Mouse (Mus musculus) neural tube, embryonic 14.5 days (tissue): Measurements from ENCODE around the gene Vps8. TPM values are rescaled to one million over a fixed set of nuclear protein-coding genes. Genes with fewer than 3 reads are reported as not detected.

Source experiments
- ATAC-seq: fragments of 200-750 bp; cut with Nextera tagmentation; 2 replicates; pipeline ENCODE4 v1.8.0; 2017; ENCODE audit warnings: low read depth, mild to moderate bottlenecking, moderate TSS enrichment, moderate library complexity
- H3K27ac ChIP-seq: fragments of 300-500 bp; sonication (generic); 2 replicates; pipeline ENCODE4 v1.5.1; 2014; ENCODE audit warnings: low read depth, mild to moderate bottlenecking, control low read depth, low read length, moderate library complexity, mixed read lengths
- H3K27me3 ChIP-seq: fragments of 300-500 bp; sonication (generic); 2 replicates; pipeline ENCODE4 v1.6.1; 2014; ENCODE audit warnings: low read length; ENCODE audit not compliant: control insufficient read depth, insufficient read depth
- H3K36me3 ChIP-seq: fragments of 300-500 bp; sonication (generic); 2 replicates; pipeline ENCODE4 v1.6.1; 2014; ENCODE audit warnings: low read length, mixed read lengths; ENCODE audit not compliant: control insufficient read depth, insufficient read depth
- H3K4me1 ChIP-seq: fragments of 300-500 bp; sonication (generic); 2 replicates; pipeline ENCODE4 v1.6.1; 2014; ENCODE audit warnings: low read length; ENCODE audit not compliant: control insufficient read depth, insufficient read depth
- H3K4me2 ChIP-seq: fragments of 300-500 bp; sonication (generic); 2 replicates; pipeline ENCODE4 v1.6.1; 2014; ENCODE audit warnings: mild to moderate bottlenecking, low read depth, low read length, control low read depth
- H3K4me3 ChIP-seq: fragments of 300-500 bp; sonication (generic); 2 replicates; pipeline ENCODE4 v1.5.1; 2014; ENCODE audit warnings: low read depth, low read length, control low read depth, mixed read lengths
- H3K9ac ChIP-seq: fragments of 300-500 bp; sonication (generic); replicated peaks from 2 replicates; pipeline ENCODE4 v1.6.1; 2014; ENCODE audit warnings: low read depth, mild to moderate bottlenecking, control low read depth, low read length, mixed read lengths
- H3K9me3 ChIP-seq: fragments of 300-500 bp; sonication (generic); 2 replicates; pipeline ENCODE4 v1.6.1; 2016; ENCODE audit warnings: low read length; ENCODE audit not compliant: control insufficient read depth
- WGBS: fragments of 180-500 bp; shearing (Covaris S2); extraction: QIAGEN DNeasy Blood & Tissue Kit; methylation state at CpG from one replicate; pipeline ENCODE4 v1.1.7; 2014; 5-methylcytosine and 5-hydroxymethylcytosine counted together
- polyA plus RNA-seq: library from polyadenylated mRNA; unstranded; fragments of >200 nt; fragmentation: Nextera tagmentation; extraction: Ambion mirVana; gene quantifications from 2 replicates; pipeline ENCODE4 v1.2.1, GENCODE M21; 2014

Gene Vps8
- polyA plus RNA-seq, 1 experiment from 2014 or later: 37.9 TPM

DNA sequence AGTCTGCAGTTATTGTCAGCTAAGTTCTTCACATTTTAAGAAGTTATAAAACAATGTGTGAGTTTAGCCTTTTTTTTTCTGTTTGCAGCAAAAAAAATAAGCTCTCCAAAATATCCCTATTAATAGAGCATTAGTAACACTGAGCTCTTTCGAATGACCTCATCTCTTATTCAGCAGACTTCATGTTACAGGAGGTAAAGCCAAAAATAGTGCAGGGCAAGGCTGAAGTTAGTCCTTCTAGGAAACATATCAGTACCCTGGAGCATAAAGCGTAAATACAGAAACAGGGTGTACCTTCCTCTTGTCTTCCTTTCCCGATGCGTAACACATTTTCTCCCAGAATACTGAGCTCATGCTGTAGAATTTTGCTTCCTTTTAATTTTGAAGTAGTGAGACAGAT, 76.1 kb downstream of the Vps8 start:
- no peaks in the 10 kb centered on the region for H3K27me3 ChIP-seq
- no peaks in the 10 kb centered on the region for H3K4me1 ChIP-seq
- no peak overlapping the region for H3K4me2 ChIP-seq
- WGBS: 86% methylated on average over 4 of the region's 4 CpGs
- H3K9ac ChIP-seq: no peak overlapping the region
- no peak overlapping the region for H3K27ac ChIP-seq
- ATAC-seq: no peak
- no peak overlapping the region for H3K4me3 ChIP-seq
- H3K9me3 ChIP-seq: no peaks in the 10 kb centered on the region
- peaks cover 5% of the 10 kb centered on the region; the same call in 1 of the 2 replicates for H3K36me3 ChIP-seq

DNA sequence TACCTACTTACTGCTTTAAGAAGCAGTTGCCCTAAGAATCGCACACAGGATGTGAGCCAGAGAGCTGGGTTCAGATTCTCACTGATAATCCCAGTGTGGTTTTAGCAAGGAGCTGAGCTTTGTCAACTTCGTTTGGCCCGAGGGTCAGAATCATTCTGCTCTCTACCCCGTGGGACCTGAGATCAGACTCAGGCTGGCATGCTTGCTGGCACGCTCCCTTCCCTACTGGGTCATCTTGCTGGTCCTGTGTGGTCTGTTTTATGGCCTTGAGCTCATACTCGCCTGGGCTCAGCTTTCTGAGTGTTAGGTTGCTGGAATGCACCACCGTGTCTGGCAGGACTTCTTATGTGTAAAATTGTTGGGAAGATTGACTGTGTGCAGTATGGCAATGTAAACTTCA, 76.7 kb downstream of the Vps8 start:
- no peak overlapping the region for H3K9ac ChIP-seq
- 73% methylated on average over 7 of the region's 7 CpGs for WGBS
- no peaks in the 10 kb centered on the region for H3K4me1 ChIP-seq
- no peak overlapping the region for H3K4me3 ChIP-seq
- H3K36me3 ChIP-seq: peaks cover 5% of the 10 kb centered on the region; the same call in 1 of the 2 replicates
- H3K9me3 ChIP-seq: no peaks in the 10 kb centered on the region
- no peak overlapping the region for H3K4me2 ChIP-seq
- H3K27me3 ChIP-seq: no peaks in the 10 kb centered on the region
- no peak for ATAC-seq
- no peak overlapping the region for H3K27ac ChIP-seq

DNA sequence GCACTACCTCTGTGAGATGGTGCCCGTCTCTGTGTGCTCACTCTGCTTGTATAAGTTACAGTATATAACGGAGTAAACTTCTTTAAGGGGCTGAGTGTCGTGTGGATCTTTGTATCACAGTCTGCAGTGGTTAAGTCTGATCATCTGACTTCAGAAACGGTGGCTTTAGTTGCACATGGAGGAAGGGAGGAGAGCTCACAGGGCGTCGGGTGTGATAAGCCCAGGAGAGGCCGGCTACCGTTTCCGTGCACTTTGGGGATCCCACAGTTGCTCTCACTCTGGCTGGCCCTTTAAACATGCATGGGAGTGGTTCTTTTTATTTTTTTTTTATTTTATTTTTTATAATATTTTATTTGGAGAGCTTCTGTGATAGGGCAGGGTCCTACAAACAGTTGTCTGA, 95.9 kb downstream of the Vps8 start:
- no peaks in the 10 kb centered on the region; the same call in 1 of the 2 replicates for H3K36me3 ChIP-seq
- H3K4me3 ChIP-seq: no peak overlapping the region
- H3K27ac ChIP-seq: no peak overlapping the region
- no peak overlapping the region for H3K9ac ChIP-seq
- no peaks in the 10 kb centered on the region for H3K4me1 ChIP-seq
- 92% methylated on average over 9 of the region's 9 CpGs for WGBS
- H3K9me3 ChIP-seq: no peaks in the 10 kb centered on the region
- H3K27me3 ChIP-seq: no peaks in the 10 kb centered on the region
- no peak for ATAC-seq
- H3K4me2 ChIP-seq: no peak overlapping the region

DNA sequence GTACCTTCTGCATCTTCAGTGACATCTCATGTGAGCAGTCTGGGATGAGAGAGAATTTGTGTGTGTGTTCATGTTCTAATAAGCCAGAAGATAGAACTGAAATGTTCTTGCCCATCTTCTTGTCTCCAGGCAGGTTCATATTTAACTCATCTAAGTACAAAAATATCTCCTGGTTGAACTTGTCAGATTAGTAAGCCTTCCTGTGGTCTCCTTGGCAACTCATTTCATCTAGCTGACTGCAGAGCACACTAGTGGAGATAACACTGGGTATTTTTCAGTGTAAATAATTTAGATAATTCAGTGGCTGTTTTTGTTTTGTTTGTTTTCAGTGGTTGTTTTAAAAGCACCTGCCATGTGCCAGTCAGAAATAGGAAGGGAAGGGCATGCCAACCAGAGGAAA, 96.9 kb downstream of the Vps8 start:
- Histone ChIP-seq H3K36me3 (no peaks in the 10 kb centered on the region; the same call in 1 of the 2 replicates), H3K27me3 (no peaks in the 10 kb centered on the region), H3K27ac (no peak overlapping the region), H3K9ac (no peak overlapping the region), H3K9me3 (no peaks in the 10 kb centered on the region), H3K4me3 (no peak overlapping the region), H3K4me1 (no peaks in the 10 kb centered on the region), H3K4me2 (no peak overlapping the region)
- ATAC-seq: no peak

DNA sequence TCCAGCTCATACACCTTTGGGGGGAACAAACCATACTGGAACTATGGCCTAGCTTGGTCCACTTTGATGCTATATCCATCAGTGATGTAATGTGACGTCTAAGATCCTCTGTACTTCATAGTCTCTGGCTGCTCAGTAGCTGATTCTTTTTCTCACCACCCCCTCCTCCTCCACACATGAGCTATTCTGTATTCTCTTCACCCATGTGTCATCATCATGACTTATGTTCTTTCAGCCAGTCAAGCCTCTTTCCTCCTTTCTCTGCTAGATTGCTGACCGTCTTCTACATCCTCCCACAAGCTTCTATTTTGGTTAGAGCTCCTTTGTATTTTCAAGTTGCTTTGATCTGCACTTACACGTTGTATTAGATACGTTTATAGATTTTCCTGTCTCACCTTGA, 100.8 kb downstream of the Vps8 start:
- Histone ChIP-seq H3K4me2 (no peak overlapping the region), H3K4me1 (no peaks in the 10 kb centered on the region), H3K27me3 (no peaks in the 10 kb centered on the region), H3K4me3 (no peak overlapping the region), H3K36me3 (no peaks in the 10 kb centered on the region), H3K9ac (no peak overlapping the region), H3K27ac (no peak overlapping the region), H3K9me3 (no peaks in the 10 kb centered on the region)
- WGBS: 84% methylated on average over 4 of the region's 4 CpGs
- ATAC-seq: no peak

DNA sequence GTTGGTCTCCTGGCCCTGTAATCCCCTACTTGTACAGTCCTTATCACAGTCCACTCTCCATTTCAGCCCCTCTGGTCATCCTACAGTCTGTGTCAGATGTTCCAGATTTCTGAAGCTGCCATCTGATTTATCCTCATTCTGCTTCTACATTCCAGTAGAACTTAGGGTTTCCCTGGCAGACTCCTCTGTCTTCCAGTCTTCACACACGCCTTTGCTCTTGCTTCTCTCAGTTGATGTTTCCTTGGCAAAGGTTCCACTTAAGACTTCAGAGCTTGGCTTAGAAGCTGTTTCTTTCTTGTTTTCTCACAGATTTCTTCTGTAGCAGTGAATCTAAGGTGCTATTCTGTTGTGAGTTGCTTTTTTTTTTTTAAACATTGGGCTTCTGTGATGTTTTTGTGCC, 102.5 kb downstream of the Vps8 start:
- H3K36me3 ChIP-seq: no peaks in the 10 kb centered on the region
- no peak overlapping the region for H3K4me2 ChIP-seq
- no peaks in the 10 kb centered on the region for H3K9me3 ChIP-seq
- H3K27me3 ChIP-seq: no peaks in the 10 kb centered on the region
- no peaks in the 10 kb centered on the region for H3K4me1 ChIP-seq
- no peak overlapping the region for H3K4me3 ChIP-seq
- H3K27ac ChIP-seq: no peak overlapping the region
- no peak for ATAC-seq
- WGBS: 96% methylated on average over 1 of the region's 1 CpGs
- H3K9ac ChIP-seq: no peak overlapping the region

DNA sequence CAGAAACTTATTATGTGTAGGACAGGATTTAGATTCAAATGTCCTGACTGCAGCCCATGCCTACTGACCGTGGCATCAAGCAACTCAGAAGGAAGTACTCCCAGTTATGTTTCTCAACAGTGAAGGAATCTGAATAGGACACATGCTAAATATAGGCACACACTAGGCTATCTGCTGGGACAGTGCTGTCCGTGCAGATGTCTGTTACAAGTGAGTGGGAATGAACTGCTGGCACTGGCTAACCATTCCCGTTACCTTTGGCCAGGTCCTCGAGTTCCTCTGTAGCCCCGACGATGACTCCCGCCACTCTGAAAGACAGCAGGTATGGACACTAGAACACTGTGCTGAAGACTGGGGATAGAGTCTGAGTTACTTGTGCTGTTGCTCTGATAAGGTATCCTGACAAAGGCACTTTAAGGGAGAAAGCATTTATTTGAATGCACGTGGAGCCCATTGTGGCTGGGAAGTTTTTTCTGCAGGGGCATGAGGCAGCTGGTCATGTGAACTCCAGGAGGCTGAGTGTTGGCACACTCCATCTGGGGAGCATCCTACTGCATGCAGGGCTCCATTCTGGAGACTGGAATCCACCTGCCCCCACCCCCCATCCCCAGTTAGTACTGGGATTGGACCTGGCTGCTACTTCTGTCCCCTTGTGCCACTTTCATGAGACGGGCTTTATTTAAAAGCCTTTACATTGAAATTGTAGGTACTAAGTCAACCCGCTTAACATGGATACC, 104.5 kb downstream of the Vps8 start:
- no peak overlapping the region for H3K27ac ChIP-seq
- H3K4me1 ChIP-seq: no peaks in the 10 kb centered on the region
- no peaks in the 10 kb centered on the region for H3K27me3 ChIP-seq
- H3K4me3 ChIP-seq: no peak overlapping the region
- no peaks in the 10 kb centered on the region for H3K9me3 ChIP-seq
- no peaks in the 10 kb centered on the region for H3K36me3 ChIP-seq
- H3K9ac ChIP-seq: no peak overlapping the region
- WGBS: 90% methylated on average over 10 of the region's 10 CpGs
- no peak overlapping the region for H3K4me2 ChIP-seq
- ATAC-seq: no peak

DNA sequence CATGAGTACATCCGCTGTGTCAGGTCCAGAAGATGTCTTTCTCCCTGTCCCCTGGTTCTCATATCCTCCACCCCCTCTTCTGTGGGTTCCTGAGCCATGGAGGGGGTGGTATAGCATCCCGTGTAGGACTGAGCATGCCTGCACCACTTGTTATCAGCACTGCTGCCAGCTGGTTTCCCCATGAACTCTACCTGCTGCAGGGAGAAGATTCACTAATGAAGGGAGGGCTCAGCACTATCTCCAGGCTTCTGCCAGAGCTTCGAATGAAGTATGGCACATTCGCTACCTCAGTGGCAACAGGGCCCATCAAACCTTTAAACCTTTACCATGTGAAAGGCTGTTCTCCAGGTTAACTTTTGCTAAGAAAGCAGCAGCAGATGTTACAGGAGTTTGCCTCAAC, 110.6 kb downstream of the Vps8 start:
- H3K9ac ChIP-seq: no peak overlapping the region

DNA sequence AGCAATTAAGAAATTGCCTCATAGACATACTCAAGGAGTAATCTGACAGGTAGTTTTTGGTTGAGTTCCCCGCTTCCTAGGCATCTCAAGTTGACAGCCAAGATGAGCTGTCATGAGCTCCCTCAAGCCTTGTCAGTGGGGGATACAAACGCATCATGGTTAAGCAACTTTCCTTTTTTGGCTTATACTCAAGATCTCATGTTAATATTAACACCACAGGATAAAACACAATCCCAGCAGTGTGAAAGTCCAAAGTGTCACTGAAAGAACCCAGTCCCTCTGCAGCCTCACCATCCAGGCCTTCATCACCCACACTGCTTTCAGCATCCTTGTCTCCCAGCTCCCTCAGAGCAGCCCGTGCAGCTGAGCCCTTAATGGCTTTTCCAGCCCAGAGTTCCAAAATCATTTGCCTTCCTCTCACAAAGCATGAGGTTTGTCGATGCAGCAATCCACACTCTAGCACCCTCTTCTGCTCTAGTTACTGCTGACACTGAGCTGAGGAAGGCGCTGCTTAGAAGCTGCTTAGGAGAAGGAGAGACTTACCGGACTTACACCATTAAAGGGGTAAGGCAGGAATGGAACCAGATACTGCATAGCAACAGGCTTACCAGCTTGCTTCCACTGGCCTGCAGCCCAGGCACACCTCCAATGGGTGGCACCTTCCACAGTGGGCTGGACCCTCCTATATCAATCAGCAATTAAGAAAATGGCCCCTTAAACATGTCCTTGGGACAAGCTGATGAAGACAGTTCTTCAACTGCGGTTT, 113.5 kb downstream of the Vps8 start:
- H3K27ac ChIP-seq: no peak overlapping the region
- ATAC-seq: no peak
- peaks cover 5% of the 10 kb centered on the region; the same call in 1 of the 2 replicates for H3K36me3 ChIP-seq
- H3K9ac ChIP-seq: no peak overlapping the region
- no peak overlapping the region for H3K4me3 ChIP-seq
- no peak overlapping the region for H3K4me2 ChIP-seq
- H3K27me3 ChIP-seq: no peaks in the 10 kb centered on the region
- 85% methylated on average over 7 of the region's 7 CpGs for WGBS
- no peaks in the 10 kb centered on the region for H3K9me3 ChIP-seq
- no peaks in the 10 kb centered on the region for H3K4me1 ChIP-seq

More for the DNA sequence above, 110.6 kb downstream of the Vps8 start:
- H3K27me3 ChIP-seq: no peaks in the 10 kb centered on the region
- H3K9me3 ChIP-seq: no peaks in the 10 kb centered on the region
- peaks cover 5% of the 10 kb centered on the region; the same call in 1 of the 2 replicates for H3K36me3 ChIP-seq
- ATAC-seq: no peak
- no peak overlapping the region for H3K4me2 ChIP-seq
- no peak overlapping the region for H3K27ac ChIP-seq
- 87% methylated on average over 4 of the region's 4 CpGs for WGBS
- no peak overlapping the region for H3K4me3 ChIP-seq
- H3K4me1 ChIP-seq: no peaks in the 10 kb centered on the region
